Mouse (Mus musculus): ENCODE measurements around the gene Unc13d.

- no peak for TF ChIP-seq CTCF (IDR thresholded peaks at IDR 0.05; ENCODE audit: borderline replicate concordance, extremely low read depth, insufficient read depth, insufficient read length)
- no peak for TF ChIP-seq POLR2A (IDR thresholded peaks at IDR 0.05; ENCODE audit: borderline replicate concordance, extremely low read depth, insufficient read depth, insufficient read length, poor library complexity, severe bottlenecking)
These were observed 30.8 kb upstream of the Unc13d start for GRCm38 (mm10) chr11:116108464-116109137.
